Mouse (Mus musculus) erythroblast, embryonic 14.5 days (primary cell): ENCODE measurements around the gene Cdc42bpa.

Source experiments
- GATA1 ChIP-seq: IDR thresholded peaks from 2 replicates; pipeline ENCODE4 v1.6.1; 2012; ENCODE audit warnings: low read length, inconsistent platforms, mixed read lengths
- TAL1 ChIP-seq: IDR thresholded peaks from 3 replicates; pipeline ENCODE4 v1.6.1; 2012; ENCODE audit warnings: low read length, inconsistent platforms, mixed read lengths

DNA sequence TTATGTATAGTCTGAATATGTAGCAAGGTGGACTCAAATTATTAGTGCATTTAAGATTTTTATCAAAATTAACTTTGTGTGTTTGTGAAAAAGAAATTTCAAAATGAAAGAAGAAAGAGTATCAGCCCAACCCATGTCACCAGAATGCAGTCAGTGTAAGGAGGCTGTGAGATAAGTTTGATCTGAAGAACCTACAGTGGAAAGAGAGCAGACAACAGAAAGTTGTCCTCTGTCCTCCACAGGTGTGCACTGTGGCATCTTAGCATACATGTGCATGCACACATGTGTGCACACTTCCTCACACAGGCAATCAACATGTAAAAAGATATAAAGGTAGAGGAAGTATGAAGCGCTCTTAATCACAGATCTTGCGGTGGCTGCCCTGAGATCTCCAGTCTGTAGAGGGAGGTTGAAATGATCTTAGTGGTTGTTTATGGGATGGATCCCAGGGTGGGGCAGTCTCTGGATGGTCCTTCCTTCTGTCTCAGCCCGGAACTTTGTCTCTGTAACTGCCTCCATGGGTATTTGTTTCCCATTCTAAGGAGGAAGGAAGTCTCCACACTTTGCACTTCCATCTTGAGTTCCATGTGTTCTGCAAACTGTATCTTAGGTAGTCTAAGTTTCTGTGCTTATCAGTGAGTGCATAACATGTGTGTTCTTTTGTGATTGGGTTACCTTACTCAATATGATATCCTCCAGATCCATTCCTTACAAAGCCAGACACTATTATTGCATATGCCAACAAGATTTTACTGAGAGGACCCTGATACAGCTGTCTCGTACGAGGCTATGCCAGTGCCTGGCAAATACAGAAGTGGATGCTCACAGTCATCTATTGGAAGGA is 71.7 kb downstream of the Cdc42bpa start:
- no peak for TF ChIP-seq TAL1
- TF ChIP-seq GATA1: no peak
